Mouse (Mus musculus): Measurements from ENCODE around the gene Mbip. TPM values are rescaled to one million over a fixed set of nuclear protein-coding genes. Genes with fewer than 3 reads are reported as not detected.

Gene Mbip
- polyA plus RNA-seq, 1 experiment from 2014 or later, result 37.7 TPM

GRCm38 (mm10) chr12:56305758-56306157 is 39.9 kb downstream of the Mbip start:
- H3K4me2 ChIP-seq (replicated peaks), result no peak overlapping the region
- ATAC-seq (ENCODE audit: insufficient number of reproducible peaks, low FRiP score, low TSS enrichment, low read depth), result no peak
- 0 out of 2 replicates have a peak, but pooled peaks cover 6% of the 10 kb centered on the region for H3K4me1 ChIP-seq
- no peaks in the 10 kb centered on the region for H3K36me3 ChIP-seq
- no peaks in the 10 kb centered on the region for H3K27me3 ChIP-seq
- H3K27ac ChIP-seq (replicated peaks), result no peak overlapping the region
- 68% methylated on average over 6 of the region's 6 CpGs for WGBS
- no peak overlapping the region for H3K9ac ChIP-seq
- no peak overlapping the region for H3K4me3 ChIP-seq (replicated peaks)
- H3K9me3 ChIP-seq (replicated peaks), result no peaks in the 10 kb centered on the region

GRCm38 (mm10) chr12:56302321-56303017 is 43.2 kb downstream of the Mbip start:
- H3K4me3 ChIP-seq (replicated peaks), result peak overlapping the region; percentile 37
- H3K27me3 ChIP-seq, result no peaks in the 10 kb centered on the region
- H3K4me2 ChIP-seq (replicated peaks), result peak overlapping the region; percentile 64
- no peak overlapping the region for H3K27ac ChIP-seq (replicated peaks)
- H3K36me3 ChIP-seq, result no peaks in the 10 kb centered on the region
- H3K9ac ChIP-seq, result no peak overlapping the region
- ATAC-seq (ENCODE audit: insufficient number of reproducible peaks, low FRiP score, low TSS enrichment, low read depth), result no peak
- H3K9me3 ChIP-seq (replicated peaks), result no peaks in the 10 kb centered on the region
- 38% methylated on average over 4 of the region's 4 CpGs for WGBS
- 0 out of 2 replicates have a peak, but pooled peaks cover 6% of the 10 kb centered on the region for H3K4me1 ChIP-seq

- Histone ChIP-seq H3K9ac (peak overlapping the region; percentile 28; the same call in 1 of the 2 replicates), H3K4me1 (0 out of 2 replicates have a peak, but pooled peaks cover 6% of the 10 kb centered on the region), H3K27ac (replicated peaks) (no peak overlapping the region), H3K4me3 (replicated peaks) (peak overlapping the region; percentile 37), H3K9me3 (replicated peaks) (no peaks in the 10 kb centered on the region), H3K4me2 (replicated peaks) (peak overlapping the region; percentile 64), H3K27me3 (no peaks in the 10 kb centered on the region), H3K36me3 (no peaks in the 10 kb centered on the region)
- no peak for ATAC-seq (ENCODE audit: insufficient number of reproducible peaks, low FRiP score, low TSS enrichment, low read depth)
- 9% methylated on average over 27 of the region's 27 CpGs for WGBS
Measured at GRCm38 (mm10) chr12:56301487-56302293, 44.0 kb downstream of the Mbip start.

- Histone ChIP-seq H3K36me3 (no peaks in the 10 kb centered on the region), H3K27me3 (no peaks in the 10 kb centered on the region), H3K4me2 (replicated peaks) (no peak overlapping the region), H3K27ac (replicated peaks) (no peak overlapping the region), H3K4me1 (0 out of 2 replicates have a peak, but pooled peaks cover 6% of the 10 kb centered on the region), H3K9me3 (replicated peaks) (no peaks in the 10 kb centered on the region), H3K9ac (no peak overlapping the region), H3K4me3 (replicated peaks) (no peak overlapping the region)
- WGBS, result 58% methylated on average over 3 of the region's 3 CpGs
- no peak for ATAC-seq (ENCODE audit: insufficient number of reproducible peaks, low FRiP score, low TSS enrichment, low read depth)
Measured at GRCm38 (mm10) chr12:56299610-56300009, 46.1 kb downstream of the Mbip start.

- no peak for ATAC-seq (ENCODE audit: insufficient number of reproducible peaks, low FRiP score, low TSS enrichment, low read depth)
- Histone ChIP-seq H3K4me2 (replicated peaks) (no peak overlapping the region), H3K4me3 (replicated peaks) (no peak overlapping the region), H3K9ac (no peak overlapping the region), H3K27ac (replicated peaks) (no peak overlapping the region), H3K9me3 (replicated peaks) (no peaks in the 10 kb centered on the region), H3K4me1 (0 out of 2 replicates have a peak, but pooled peaks cover 6% of the 10 kb centered on the region), H3K36me3 (no peaks in the 10 kb centered on the region), H3K27me3 (no peaks in the 10 kb centered on the region)
- 27% methylated on average over 1 of the region's 1 CpGs for WGBS
Measured at GRCm38 (mm10) chr12:56298919-56299318, 46.8 kb downstream of the Mbip start.

- no peak overlapping the region for H3K27ac ChIP-seq (replicated peaks)
- H3K9ac ChIP-seq, result no peak overlapping the region
- no peaks in the 10 kb centered on the region for H3K36me3 ChIP-seq
- H3K4me3 ChIP-seq (replicated peaks), result no peak overlapping the region
- WGBS, result 23% methylated on average over 21 of the region's 21 CpGs
- no peak overlapping the region for H3K4me2 ChIP-seq (replicated peaks)
- no peak for ATAC-seq (ENCODE audit: insufficient number of reproducible peaks, low FRiP score, low TSS enrichment, low read depth)
- 0 out of 2 replicates have a peak, but pooled peaks cover 6% of the 10 kb centered on the region for H3K4me1 ChIP-seq
- no peaks in the 10 kb centered on the region for H3K9me3 ChIP-seq (replicated peaks)
- H3K27me3 ChIP-seq, result no peaks in the 10 kb centered on the region
Measured at GRCm38 (mm10) chr12:56297921-56298830, 47.5 kb downstream of the Mbip start.

- Histone ChIP-seq H3K27me3 (no peaks in the 10 kb centered on the region), H3K4me1 (0 out of 2 replicates have a peak, but pooled peaks cover 6% of the 10 kb centered on the region), H3K9ac (no peak overlapping the region), H3K36me3 (no peaks in the 10 kb centered on the region), H3K9me3 (replicated peaks) (no peaks in the 10 kb centered on the region), H3K4me3 (replicated peaks) (no peak overlapping the region), H3K4me2 (replicated peaks) (no peak overlapping the region), H3K27ac (replicated peaks) (no peak overlapping the region)
- 35% methylated on average over 5 of the region's 5 CpGs for WGBS
- ATAC-seq (ENCODE audit: insufficient number of reproducible peaks, low FRiP score, low TSS enrichment, low read depth), result no peak
Measured at GRCm38 (mm10) chr12:56297099-56297498, 48.6 kb downstream of the Mbip start.

- Histone ChIP-seq H3K36me3 (no peaks in the 10 kb centered on the region), H3K27ac (replicated peaks) (no peak overlapping the region), H3K27me3 (no peaks in the 10 kb centered on the region), H3K4me2 (replicated peaks) (no peak overlapping the region), H3K4me3 (replicated peaks) (no peak overlapping the region), H3K9ac (no peak overlapping the region), H3K9me3 (replicated peaks) (no peaks in the 10 kb centered on the region), H3K4me1 (0 out of 2 replicates have a peak, but pooled peaks cover 2% of the 10 kb centered on the region)
- WGBS, result 32% methylated on average over 6 of the region's 6 CpGs
- no peak for ATAC-seq (ENCODE audit: insufficient number of reproducible peaks, low FRiP score, low TSS enrichment, low read depth)
Measured at GRCm38 (mm10) chr12:56296524-56296923, 49.2 kb downstream of the Mbip start.

GRCm38 (mm10) chr12:56295160-56295559 is 50.5 kb downstream of the Mbip start:
- H3K36me3 ChIP-seq, result no peaks in the 10 kb centered on the region
- no peak for ATAC-seq (ENCODE audit: insufficient number of reproducible peaks, low FRiP score, low TSS enrichment, low read depth)
- no peak overlapping the region for H3K9ac ChIP-seq
- H3K4me2 ChIP-seq (replicated peaks), result no peak overlapping the region
- H3K27ac ChIP-seq (replicated peaks), result no peak overlapping the region
- H3K27me3 ChIP-seq, result no peaks in the 10 kb centered on the region
- H3K4me1 ChIP-seq, result no peaks in the 10 kb centered on the region
- no peak overlapping the region for H3K4me3 ChIP-seq (replicated peaks)
- H3K9me3 ChIP-seq (replicated peaks), result no peaks in the 10 kb centered on the region
- 71% methylated on average over 3 of the region's 3 CpGs for WGBS

- no peak for ATAC-seq (ENCODE audit: insufficient number of reproducible peaks, low FRiP score, low TSS enrichment, low read depth)
- no peak overlapping the region for H3K9ac ChIP-seq
- H3K9me3 ChIP-seq (replicated peaks), result no peaks in the 10 kb centered on the region
- no peak overlapping the region for H3K4me3 ChIP-seq (replicated peaks)
- H3K36me3 ChIP-seq, result no peaks in the 10 kb centered on the region
- H3K27me3 ChIP-seq, result no peaks in the 10 kb centered on the region
- H3K4me2 ChIP-seq (replicated peaks), result no peak overlapping the region
- no peaks in the 10 kb centered on the region for H3K4me1 ChIP-seq
- H3K27ac ChIP-seq (replicated peaks), result no peak overlapping the region
- WGBS, result 61% methylated on average over 3 of the region's 3 CpGs
Measured at GRCm38 (mm10) chr12:56288548-56288947, 57.1 kb downstream of the Mbip start.

- no peak for ATAC-seq (ENCODE audit: insufficient number of reproducible peaks, low FRiP score, low TSS enrichment, low read depth)
- Histone ChIP-seq H3K4me1 (no peaks in the 10 kb centered on the region), H3K36me3 (no peaks in the 10 kb centered on the region), H3K9ac (no peak overlapping the region), H3K9me3 (replicated peaks) (no peaks in the 10 kb centered on the region), H3K4me2 (replicated peaks) (no peak overlapping the region), H3K27ac (replicated peaks) (no peak overlapping the region), H3K27me3 (no peaks in the 10 kb centered on the region), H3K4me3 (replicated peaks) (no peak overlapping the region)
- WGBS, result 96% methylated on average over 14 of the region's 14 CpGs
Measured at GRCm38 (mm10) chr12:56286828-56287227, 58.9 kb downstream of the Mbip start.
